ENCODE assay signal across 8 mouse cellular contexts in genomic region chr17:4866026-4866896, GRCm38 (mm10).
DNase-seq lines count a peak whose midpoint lies in the region; ATAC-seq lines count a peak whose summit lies in the region.

No protein-coding gene starts in this region.

- ATAC-seq in kidney, embryonic 14.5 days (ENCODE audit: low FRiP score, low TSS enrichment), result peak; percentile 40
- ATAC-seq in forebrain, embryonic 15.5 days (replicated peaks), result peak; percentile 57
- no peak for ATAC-seq in midbrain, embryonic 14.5 days (ENCODE audit: low FRiP score, low TSS enrichment)
- ATAC-seq in liver, embryonic 12.5 days, result no peak

- peak overlapping the region; percentile 1; the same call in 1 of the 2 replicates for H3K9ac ChIP-seq in kidney, embryonic 14.5 days (ENCODE audit: low read depth, low read length)
- H3K9ac ChIP-seq in forebrain, embryonic 15.5 days (replicated peaks), result peak overlapping the region; percentile 8; the same call in 1 of the 2 replicates
- H3K9ac ChIP-seq in midbrain, embryonic 14.5 days (replicated peaks; ENCODE audit: low read length), result no peak overlapping the region
- no peak overlapping the region for H3K9ac ChIP-seq in liver, embryonic 12.5 days

- no peaks in the 10 kb centered on the region for H3K36me3 ChIP-seq in kidney, embryonic 14.5 days (ENCODE audit: control insufficient read depth, insufficient read depth, low read length)
- H3K36me3 ChIP-seq in forebrain, embryonic 15.5 days, result no peaks in the 10 kb centered on the region
- no peaks in the 10 kb centered on the region for H3K36me3 ChIP-seq in midbrain, embryonic 14.5 days (ENCODE audit: control insufficient read depth, insufficient read depth, low read length)
- H3K36me3 ChIP-seq in liver, embryonic 12.5 days, result no peaks in the 10 kb centered on the region

- WGBS in kidney, embryonic 14.5 days, result 39% methylated on average over 17 of the region's 17 CpGs
- WGBS in forebrain, embryonic 15.5 days, result 19% methylated on average over 17 of the region's 17 CpGs
- WGBS in midbrain, embryonic 14.5 days, result 29% methylated on average over 17 of the region's 17 CpGs
- WGBS in liver, embryonic 12.5 days (ENCODE audit: insufficient replicate concordance), result 46% methylated on average over 17 of the region's 17 CpGs

- no peak for DNase-seq in kidney, postnatal 14 days
- peak; percentile 50 for DNase-seq in midbrain, embryonic 14.5 days
- no peak for DNase-seq in urinary bladder, postnatal 4 days (ENCODE audit: low spot score in 2 of 2)
- DNase-seq in gastrocnemius, adult 8-10 months (ENCODE audit: low spot score in 2 of 2), result no peak

- H3K4me1 ChIP-seq in kidney, embryonic 14.5 days (ENCODE audit: control insufficient read depth, insufficient read depth, low read length), result peaks cover 10% of the 10 kb centered on the region; the same call in 1 of the 2 replicates
- H3K4me1 ChIP-seq in brown adipose tissue, adult 24 weeks (ENCODE audit: control insufficient read depth, insufficient read depth, insufficient read length, low read length), result peaks cover 8% of the 10 kb centered on the region
- peaks cover 14% of the 10 kb centered on the region for H3K4me1 ChIP-seq in forebrain, embryonic 15.5 days
- peaks cover 11% of the 10 kb centered on the region; the same call in 1 of the 2 replicates for H3K4me1 ChIP-seq in midbrain, embryonic 14.5 days (ENCODE audit: control insufficient read depth, insufficient read depth, low read length)
- H3K4me1 ChIP-seq in liver, embryonic 12.5 days, result no peaks in the 10 kb centered on the region

- H3K27ac ChIP-seq in kidney, embryonic 14.5 days (ENCODE audit: low read depth, low read length), result peak overlapping the region; percentile 26; the same call in 1 of the 2 replicates
- no peak overlapping the region for H3K27ac ChIP-seq in brown adipose tissue, adult 24 weeks (replicated peaks; ENCODE audit: low read depth, low read length)
- H3K27ac ChIP-seq in forebrain, embryonic 15.5 days (replicated peaks), result peak overlapping the region; percentile 56
- peak overlapping the region; percentile 67 for H3K27ac ChIP-seq in midbrain, embryonic 14.5 days (replicated peaks; ENCODE audit: low read depth, low read length)
- H3K27ac ChIP-seq in liver, embryonic 12.5 days, result no peak overlapping the region

- no peaks in the 10 kb centered on the region for H3K9me3 ChIP-seq in kidney, embryonic 14.5 days (ENCODE audit: control insufficient read depth, low read length)
- no peaks in the 10 kb centered on the region for H3K9me3 ChIP-seq in forebrain, embryonic 15.5 days
- no peaks in the 10 kb centered on the region for H3K9me3 ChIP-seq in midbrain, embryonic 14.5 days (ENCODE audit: control insufficient read depth, low read length)
- no peaks in the 10 kb centered on the region for H3K9me3 ChIP-seq in liver, embryonic 12.5 days (replicated peaks)

- H3K4me3 ChIP-seq in kidney, embryonic 14.5 days (ENCODE audit: low read length), result no peak overlapping the region
- H3K4me3 ChIP-seq in brown adipose tissue, adult 24 weeks (ENCODE audit: insufficient read depth, low read depth, low read length), result 0 out of 2 replicates have a peak overlapping the region, but pooled peaks have one; percentile 19
- H3K4me3 ChIP-seq in forebrain, embryonic 15.5 days, result peak overlapping the region; percentile 11
- no peak overlapping the region for H3K4me3 ChIP-seq in midbrain, embryonic 14.5 days (replicated peaks; ENCODE audit: low read depth, low read length)
- no peak overlapping the region for H3K4me3 ChIP-seq in liver, embryonic 12.5 days

- H3K4me2 ChIP-seq in kidney, embryonic 14.5 days (replicated peaks; ENCODE audit: low read depth, low read length), result peak overlapping the region; percentile 25
- peak overlapping the region; percentile 40 for H3K4me2 ChIP-seq in forebrain, embryonic 15.5 days (replicated peaks)
- peak overlapping the region; percentile 31 for H3K4me2 ChIP-seq in midbrain, embryonic 14.5 days (ENCODE audit: low read length)
- H3K4me2 ChIP-seq in liver, embryonic 12.5 days, result no peak overlapping the region

- no peaks in the 10 kb centered on the region for H3K27me3 ChIP-seq in kidney, embryonic 14.5 days (ENCODE audit: control insufficient read depth, insufficient read depth, low read length)
- no peaks in the 10 kb centered on the region for H3K27me3 ChIP-seq in forebrain, embryonic 15.5 days
- H3K27me3 ChIP-seq in midbrain, embryonic 14.5 days (ENCODE audit: control insufficient read depth, insufficient read depth, low read length), result no peaks in the 10 kb centered on the region
- peaks cover 11% of the 10 kb centered on the region; the same call in 1 of the 2 replicates for H3K27me3 ChIP-seq in liver, embryonic 12.5 days (replicated peaks)

Comparison
In these comparisons a context has a peak if more than half of its experiments do, and no peak if none do; other contexts are left out.
1. ATAC-seq: peak in kidney, embryonic 14.5 days (single experiment) and forebrain, embryonic 15.5 days (single experiment); none in midbrain, embryonic 14.5 days (single experiment) and liver, embryonic 12.5 days (single experiment).
2. H3K27ac ChIP-seq: peak in kidney, embryonic 14.5 days (single experiment), forebrain, embryonic 15.5 days (single experiment) and midbrain, embryonic 14.5 days (single experiment); none in brown adipose tissue, adult 24 weeks (single experiment) and liver, embryonic 12.5 days (single experiment).
3. H3K4me3 ChIP-seq: peak in brown adipose tissue, adult 24 weeks (single experiment) and forebrain, embryonic 15.5 days (single experiment); none in kidney, embryonic 14.5 days (single experiment), midbrain, embryonic 14.5 days (single experiment) and liver, embryonic 12.5 days (single experiment).
4. H3K9ac ChIP-seq: peak in kidney, embryonic 14.5 days (single experiment) and forebrain, embryonic 15.5 days (single experiment); none in midbrain, embryonic 14.5 days (single experiment) and liver, embryonic 12.5 days (single experiment).